Mouse (Mus musculus) intestine, embryonic 16.5 days (tissue): ENCODE data around the gene Mis18bp1. TPM values are rescaled to one million over a fixed set of nuclear protein-coding genes. Genes with fewer than 3 reads are reported as not detected.

Source experiments
- polyA plus RNA-seq: library from polyadenylated mRNA; unstranded; fragments of >200 nt; fragmentation: Nextera tagmentation; extraction: Ambion mirVana; gene quantifications from 2 replicates; pipeline ENCODE4 v1.2.1, GENCODE M21; 2015

The Mis18bp1 gene
- polyA plus RNA-seq, 1 experiment from 2014 or later: 37.5 TPM

Other genes with a start within 250 kb of the Mis18bp1 start
- 9.5 and 10.9 TPM in 2 replicates for gene Klhl28, start 207.1 kb downstream of the Mis18bp1 start, polyA plus RNA-seq
- 21.7 and 23.4 TPM in 2 replicates for gene Togaram1, start 206.8 kb downstream of the Mis18bp1 start, polyA plus RNA-seq
- gene Prpf39, start 136.3 kb downstream of the Mis18bp1 start, polyA plus RNA-seq: 33.4 and 37.5 TPM in 2 replicates
- gene Fkbp3, start 98.6 kb downstream of the Mis18bp1 start, polyA plus RNA-seq: 262 and 301 TPM in 2 replicates
- gene Fancm, start 97.0 kb downstream of the Mis18bp1 start, polyA plus RNA-seq: 4.2 and 4.4 TPM in 2 replicates
- not detected in 2 replicates for gene Wdr20rt, start 52.9 kb upstream of the Mis18bp1 start, polyA plus RNA-seq